Mouse (Mus musculus) heart, adult 11 months (tissue): Measurements from ENCODE around the gene Rit1.
"Not testable (repeated sequence)": the region's sequence is repeated elsewhere in the genome, so short reads cannot be mapped to it uniquely, and the experiment has no call there.

Experiments
- DNase-seq: peaks from one replicate; pipeline ENCODE4 v3.0.0; 2022

Rit1 gene

DNA sequence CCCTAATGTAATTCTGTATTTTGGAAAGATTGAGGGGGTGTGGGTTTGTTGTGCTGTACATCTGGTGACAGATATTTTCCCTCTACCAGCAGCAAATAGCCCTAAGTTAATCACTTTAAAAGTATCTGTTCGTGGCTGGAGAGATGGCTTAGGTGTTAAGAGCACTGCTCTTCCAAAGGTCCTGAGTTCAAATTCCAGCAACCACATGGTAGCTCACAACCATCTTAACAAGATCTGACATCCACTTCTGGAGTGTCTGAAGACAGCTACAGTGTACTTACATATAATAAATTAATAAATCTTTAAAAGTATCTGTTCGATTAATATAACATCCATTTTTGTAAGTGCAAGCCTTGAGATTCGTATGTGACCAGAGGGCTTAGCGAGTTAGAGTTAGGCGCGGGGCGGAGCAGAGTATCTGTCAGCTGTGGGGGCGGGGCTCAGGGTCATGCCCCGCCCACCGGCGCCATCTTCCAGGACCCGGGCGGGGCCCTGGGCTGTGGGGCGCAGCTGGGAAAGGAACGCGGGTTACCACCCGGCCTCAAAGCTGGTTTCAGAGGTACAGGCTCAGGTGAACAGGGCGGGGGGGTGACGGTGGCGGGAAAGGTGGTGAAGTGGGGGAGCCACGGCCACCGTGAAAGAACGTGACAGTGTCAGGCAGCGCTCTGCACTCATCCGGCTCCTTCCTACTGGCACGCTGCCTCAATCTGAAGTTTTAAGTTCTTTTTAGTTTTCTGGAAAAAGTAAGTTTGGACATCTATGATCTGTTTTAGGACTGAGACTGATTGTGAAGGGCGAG is at the start of gene Rit1:
Rit1 (plus strand) TSS at position 440 of the 799 bp plus-strand sequence.
- DNase-seq: peak; percentile 99

GRCm38 (mm10) chr3:88677399-88677798 is 39.2 kb upstream of the Rit1 start:
- DNase-seq: peak; percentile 95

DNA sequence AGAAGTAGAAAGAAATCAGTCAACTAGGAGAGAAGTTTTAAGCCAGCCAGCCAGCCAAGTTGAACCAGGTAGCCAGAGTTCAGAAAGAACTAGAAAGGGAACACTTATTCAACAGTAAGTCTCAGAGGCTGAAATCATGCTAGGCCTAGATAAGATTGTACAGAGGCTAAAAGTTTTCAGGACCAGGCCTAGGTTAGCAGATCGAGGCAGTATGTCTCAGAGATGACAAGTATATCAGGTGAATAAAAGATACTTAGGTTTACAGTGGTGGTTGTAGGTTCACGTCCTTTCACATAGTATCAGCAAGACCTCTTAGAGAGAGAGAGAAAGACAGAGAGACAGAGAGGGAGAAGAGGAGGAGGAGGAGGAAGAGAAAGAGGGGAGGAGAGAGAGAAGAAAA is 32.8 kb upstream of the Rit1 start:
- peak; percentile 68 for DNase-seq

GRCm38 (mm10) chr3:88684236-88684979 is 32.2 kb upstream of the Rit1 start:
- DNase-seq: peak; percentile 82

GRCm38 (mm10) chr3:88684980-88685941 is 31.4 kb upstream of the Rit1 start, which contains the start of gene Khdc4:
Gene Khdc4, plus strand, starts transcription at chr3:88685803.
- DNase-seq: peak; percentile 100

DNA sequence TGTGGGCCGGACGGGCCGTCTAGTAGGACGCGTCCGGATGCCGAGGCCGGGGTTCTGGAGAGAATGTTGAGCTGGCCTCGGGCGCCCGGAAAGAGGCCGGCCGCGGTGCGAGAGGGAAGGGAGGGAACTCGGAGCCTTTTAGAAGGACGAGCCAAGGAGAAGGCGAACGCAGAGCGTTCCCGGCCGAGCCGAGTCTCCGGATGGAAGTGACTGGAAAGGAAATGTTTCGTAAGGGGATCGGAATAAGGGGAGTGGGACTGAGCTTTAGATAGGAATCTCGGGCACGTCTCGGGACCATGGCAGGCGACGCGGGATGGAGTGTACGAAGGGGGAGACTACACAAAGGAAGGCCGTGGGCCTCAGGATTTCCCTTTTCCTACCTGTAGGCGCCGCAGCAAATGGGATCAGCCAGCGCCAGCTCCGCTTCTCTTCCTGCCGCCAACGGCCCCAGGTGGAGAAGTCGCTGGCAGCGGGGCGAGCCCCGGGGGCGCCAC is 30.6 kb upstream of the Rit1 start:
- no peak for DNase-seq

- peak; percentile 87 for DNase-seq
Observed at GRCm38 (mm10) chr3:88686734-88687611, 29.7 kb upstream of the Rit1 start.

- peak; percentile 76 for DNase-seq
Observed at GRCm38 (mm10) chr3:88689079-88689478, 27.6 kb upstream of the Rit1 start.

DNA sequence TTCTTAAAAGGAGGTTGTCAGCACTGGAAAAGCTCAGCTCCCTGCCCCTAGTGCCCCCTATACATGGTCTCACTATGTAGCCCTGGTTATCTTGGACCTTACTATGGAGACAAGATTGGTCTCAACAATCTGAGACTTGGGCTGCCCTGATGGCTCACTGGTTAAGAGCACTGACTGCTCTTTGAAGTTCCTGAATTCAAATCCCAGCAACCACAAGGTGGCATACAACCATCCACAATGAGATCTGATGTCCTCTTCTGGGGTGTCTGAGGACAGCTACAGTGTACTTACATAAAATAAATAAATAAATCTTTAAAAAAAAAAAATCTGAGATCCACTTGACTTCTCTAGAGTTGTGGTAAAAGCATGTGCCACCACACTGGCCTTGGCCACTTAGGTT is 21.1 kb upstream of the Rit1 start:
- peak; percentile 75 for DNase-seq

DNA sequence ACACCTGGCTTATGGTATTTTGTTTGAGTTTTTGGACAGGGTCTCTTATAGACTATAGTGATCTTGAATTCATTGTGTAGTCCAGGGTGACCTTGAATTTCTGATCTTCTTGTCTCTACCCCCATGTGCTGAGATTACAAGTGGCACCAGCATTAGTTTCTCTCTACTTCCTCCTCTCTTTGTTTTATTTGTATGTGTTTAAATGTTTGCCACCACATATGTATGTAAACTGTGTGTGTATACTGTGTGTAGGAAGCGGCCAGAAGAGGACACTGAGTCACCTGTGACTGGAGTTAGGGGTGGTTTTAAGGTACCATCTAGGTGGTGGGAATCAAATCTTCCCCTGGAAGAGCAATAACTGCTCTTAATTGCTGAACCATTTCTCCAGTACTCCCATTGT is 18.6 kb upstream of the Rit1 start:
- DNase-seq: peak; percentile 74

DNA sequence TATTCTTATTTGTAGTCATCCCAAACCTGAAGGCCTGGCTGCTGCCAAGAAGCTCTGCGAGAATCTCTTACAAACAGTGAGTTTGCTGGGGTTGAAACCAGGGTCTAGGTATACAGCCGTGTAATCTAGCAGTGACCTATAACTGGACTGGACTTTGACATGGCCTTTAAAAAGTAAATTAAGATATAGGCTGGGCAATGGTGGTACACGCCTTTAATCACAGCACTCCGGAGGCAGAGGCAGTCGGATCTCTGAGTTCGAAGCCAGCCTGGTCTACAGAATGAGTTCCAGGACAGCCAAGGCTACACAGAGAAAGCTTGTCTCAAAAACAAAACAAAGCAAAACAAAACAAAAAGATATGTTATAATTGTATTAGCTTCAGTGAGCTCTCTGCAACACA is 17.8 kb upstream of the Rit1 start:
- peak; percentile 66 for DNase-seq

DNA sequence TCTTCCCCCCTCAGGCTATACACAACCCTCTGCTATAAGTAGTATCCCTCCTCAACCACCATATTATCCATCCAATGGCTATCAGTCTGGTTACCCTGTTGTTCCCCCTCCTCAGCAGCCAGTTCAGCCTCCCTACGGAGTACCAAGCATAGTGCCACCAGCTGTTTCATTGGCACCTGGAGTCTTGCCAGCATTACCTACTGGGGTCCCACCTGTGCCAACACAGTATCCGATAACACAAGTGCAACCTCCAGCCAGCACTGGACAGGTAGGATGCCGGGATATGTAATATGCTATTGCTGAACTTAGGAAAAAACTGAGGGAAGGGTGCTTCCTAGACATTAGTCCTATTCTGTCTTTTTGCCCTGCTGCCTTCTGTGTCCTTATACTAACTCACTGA is 16.4 kb upstream of the Rit1 start:
- peak; percentile 85 for DNase-seq

DNA sequence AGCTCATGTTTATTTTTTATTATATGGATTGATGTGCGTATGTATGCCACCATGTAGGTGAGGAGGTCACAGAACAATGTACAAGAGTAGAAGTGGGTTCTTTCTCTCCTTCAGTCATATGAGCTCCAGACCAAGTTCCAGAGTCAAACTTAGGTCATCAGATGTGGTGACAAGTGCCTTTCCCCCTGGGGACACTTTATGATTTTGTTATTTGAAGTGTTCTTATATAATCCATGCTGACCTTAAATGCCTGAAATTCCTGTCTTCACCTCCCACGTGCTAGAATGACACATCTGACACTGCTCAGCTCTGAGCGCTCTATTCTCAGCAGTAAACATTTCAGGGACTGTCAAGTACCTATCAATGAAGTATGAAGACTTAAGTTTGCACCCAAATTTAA is 15.4 kb upstream of the Rit1 start:
- peak; percentile 82 for DNase-seq

GRCm38 (mm10) chr3:88713709-88714108 is 2.9 kb upstream of the Rit1 start:
- no peak for DNase-seq

DNA sequence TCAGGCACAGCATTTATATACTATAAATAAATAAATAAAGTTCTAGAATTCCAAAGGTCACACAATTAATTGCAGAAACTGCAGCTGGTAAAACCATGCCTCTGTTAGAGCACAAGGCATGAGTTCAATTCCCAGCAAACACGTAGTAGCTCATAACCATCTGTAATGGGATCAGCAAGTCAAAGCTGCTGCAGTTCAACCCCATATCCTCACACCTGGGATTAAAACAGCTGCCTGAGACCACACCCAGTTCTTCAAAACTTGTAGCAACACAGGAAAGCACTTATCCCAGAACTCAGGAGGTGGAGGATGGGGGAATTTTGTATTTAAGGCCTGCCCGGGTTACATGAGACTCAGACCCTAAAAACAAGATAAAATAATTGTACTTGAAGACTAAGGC is 1.9 kb upstream of the Rit1 start:
- DNase-seq: peak; percentile 88

DNA sequence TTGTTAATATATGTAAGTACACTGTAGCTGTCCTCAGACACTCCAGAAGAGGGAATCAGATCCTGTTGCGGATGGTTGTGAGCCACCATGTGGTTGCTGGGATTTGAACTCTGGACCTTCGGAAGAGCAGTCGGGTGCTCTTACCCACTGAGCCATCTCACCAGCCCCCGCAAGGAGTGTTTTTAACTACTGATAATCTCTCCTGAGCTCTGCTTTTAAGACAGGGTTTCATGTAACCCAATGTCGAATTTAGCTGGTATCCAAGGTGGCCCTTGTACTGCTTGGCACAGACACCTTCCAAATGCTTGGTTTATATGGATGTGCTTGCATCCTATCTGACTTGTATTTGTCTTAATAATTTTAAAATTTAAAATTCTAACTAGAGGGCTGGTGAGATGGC is 922 bp upstream of the Rit1 start:
- not testable (repeated sequence) for DNase-seq

- DNase-seq: peak; percentile 94
Observed at GRCm38 (mm10) chr3:88717198-88717798, 660 bp downstream of the Rit1 start.

DNA sequence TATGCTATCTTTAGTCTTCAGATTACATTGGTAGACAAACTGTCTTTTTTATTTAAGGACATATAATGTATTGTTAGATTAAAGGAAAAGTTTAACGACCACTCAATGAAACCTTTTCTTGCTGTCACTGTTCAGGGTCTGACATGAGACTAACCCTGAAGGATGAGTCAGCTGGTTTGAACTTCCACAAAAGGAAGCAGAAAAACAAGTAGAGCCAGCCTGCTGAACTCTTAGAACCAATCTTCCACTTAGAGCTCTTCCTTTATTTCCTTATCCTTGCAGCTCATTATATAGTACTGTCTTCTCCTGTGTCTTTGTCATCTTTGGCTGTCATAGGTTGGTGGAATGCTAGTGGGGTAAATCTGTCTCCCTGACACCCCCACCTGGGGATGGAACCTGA is 1.2 kb downstream of the Rit1 start:
- DNase-seq: no peak

- peak; percentile 99 for DNase-seq
Observed at GRCm38 (mm10) chr3:88719098-88719497, 2.5 kb downstream of the Rit1 start.

- DNase-seq: no peak
Observed at GRCm38 (mm10) chr3:88736556-88736955, 19.9 kb downstream of the Rit1 start.

DNA sequence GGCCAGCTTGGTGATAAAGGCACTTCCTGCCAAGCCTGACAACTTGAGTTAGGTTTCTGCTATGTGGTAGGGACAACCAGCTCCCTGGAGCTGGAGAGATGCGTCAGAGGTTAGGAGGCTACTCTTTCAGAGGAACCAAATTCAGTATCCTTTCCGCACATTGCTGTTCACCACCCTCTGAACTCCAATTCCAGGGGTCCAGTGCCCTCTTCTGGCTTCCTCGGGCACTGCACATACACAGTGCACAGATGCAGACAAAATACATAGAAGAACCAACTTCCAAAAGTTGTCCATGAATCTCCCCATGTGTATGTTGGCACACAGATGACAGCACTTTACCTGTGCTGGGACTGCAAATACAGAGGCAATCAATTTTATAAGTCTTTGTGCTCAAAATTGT is 22.0 kb downstream of the Rit1 start:
- DNase-seq: peak; percentile 91
